Mouse (Mus musculus): ENCODE measurements around the gene Olfr1387.
"Not testable (repeated sequence)": the region's sequence is repeated elsewhere in the genome, so short reads cannot be mapped to it uniquely, and the experiment has no call there.

The Olfr1387 gene

DNA sequence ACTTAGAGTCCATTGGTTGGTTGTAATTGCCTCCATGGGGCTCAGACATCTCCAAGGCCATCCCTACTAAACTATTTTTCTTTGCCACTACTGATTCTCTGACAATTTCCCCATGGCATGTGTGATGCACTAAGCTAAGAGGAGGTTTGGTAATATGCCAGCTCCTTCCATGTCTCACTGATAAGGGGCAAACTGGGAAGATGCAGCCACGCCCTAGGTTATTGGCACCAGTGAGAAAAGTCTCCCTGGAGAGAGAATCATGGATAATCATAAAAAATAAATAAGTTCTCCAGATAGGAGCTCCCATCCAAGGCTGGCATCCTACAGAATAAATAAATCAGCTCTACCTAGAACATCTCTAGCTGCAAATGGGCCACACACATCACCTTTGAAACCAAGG is at the start of gene Olfr1387:
Olfr1387 (plus strand) TSS at position 301 of the 400 bp plus-strand sequence.
- no peak for DNase-seq (ENCODE audit: low read depth)

DNA sequence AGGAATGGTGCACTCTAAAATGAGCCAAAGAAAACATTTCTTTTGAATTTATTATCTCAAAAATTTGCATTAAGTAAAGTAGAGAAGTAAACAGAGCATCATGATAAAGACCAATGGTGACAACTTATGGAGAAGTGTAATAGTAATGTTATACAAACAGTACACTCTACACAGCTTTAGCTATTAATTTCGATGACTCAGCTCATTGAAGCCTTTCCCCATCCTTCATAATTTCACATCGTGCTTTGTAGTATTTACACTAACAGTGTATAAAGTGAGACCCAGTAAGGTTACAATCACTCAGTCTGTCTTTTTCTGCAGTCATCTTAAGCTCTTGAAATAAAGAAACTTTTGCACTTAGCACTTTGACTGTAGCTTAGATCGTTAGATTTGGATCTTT is 48.4 kb upstream of the Olfr1387 start:
- no peak for DNase-seq (ENCODE audit: low read depth)

DNA sequence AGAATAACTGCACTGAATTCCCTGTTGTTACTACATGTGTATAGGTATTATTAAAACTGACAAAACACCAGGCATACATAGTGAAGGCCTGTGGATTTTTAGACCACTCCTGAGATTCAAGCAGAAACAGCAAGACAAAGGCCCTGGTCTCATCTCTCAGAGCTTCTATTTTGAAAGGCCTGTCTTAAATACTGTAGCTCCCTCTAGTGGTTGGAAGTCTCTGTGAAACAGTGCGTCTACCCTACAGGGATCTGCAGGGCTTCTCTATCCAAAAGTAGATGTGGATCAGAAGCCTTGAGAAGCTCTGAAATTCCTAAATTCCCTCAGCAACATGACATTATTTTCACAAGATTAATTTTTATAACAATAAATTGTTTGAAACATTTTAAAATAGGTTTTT is 44.6 kb upstream of the Olfr1387 start:
- peak; percentile 34 for DNase-seq (ENCODE audit: low read depth)

DNA sequence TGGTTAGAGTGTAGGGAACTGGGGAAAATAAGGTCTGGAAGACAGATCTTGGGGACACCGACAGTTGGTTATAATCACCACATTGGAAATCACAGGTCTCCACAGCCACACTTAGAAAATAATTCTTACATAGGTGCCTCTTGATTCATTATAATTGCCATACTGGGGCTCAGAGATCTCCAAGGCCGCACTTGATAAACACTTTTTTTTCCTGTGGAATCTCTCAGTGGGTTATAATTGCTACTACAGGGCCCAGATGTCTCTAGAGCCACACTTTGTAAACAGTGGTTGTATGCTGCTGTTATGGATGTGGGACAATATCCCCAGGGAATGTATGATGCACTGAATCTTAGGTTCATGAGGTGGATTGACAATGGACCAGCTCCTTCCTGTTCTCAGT is 32.4 kb upstream of the Olfr1387 start, which contains the start of gene Olfr1389:
Olfr1389 (plus strand) TSS at position 301 of the 400 bp plus-strand sequence.
- no peak for DNase-seq (ENCODE audit: low read depth)

DNA sequence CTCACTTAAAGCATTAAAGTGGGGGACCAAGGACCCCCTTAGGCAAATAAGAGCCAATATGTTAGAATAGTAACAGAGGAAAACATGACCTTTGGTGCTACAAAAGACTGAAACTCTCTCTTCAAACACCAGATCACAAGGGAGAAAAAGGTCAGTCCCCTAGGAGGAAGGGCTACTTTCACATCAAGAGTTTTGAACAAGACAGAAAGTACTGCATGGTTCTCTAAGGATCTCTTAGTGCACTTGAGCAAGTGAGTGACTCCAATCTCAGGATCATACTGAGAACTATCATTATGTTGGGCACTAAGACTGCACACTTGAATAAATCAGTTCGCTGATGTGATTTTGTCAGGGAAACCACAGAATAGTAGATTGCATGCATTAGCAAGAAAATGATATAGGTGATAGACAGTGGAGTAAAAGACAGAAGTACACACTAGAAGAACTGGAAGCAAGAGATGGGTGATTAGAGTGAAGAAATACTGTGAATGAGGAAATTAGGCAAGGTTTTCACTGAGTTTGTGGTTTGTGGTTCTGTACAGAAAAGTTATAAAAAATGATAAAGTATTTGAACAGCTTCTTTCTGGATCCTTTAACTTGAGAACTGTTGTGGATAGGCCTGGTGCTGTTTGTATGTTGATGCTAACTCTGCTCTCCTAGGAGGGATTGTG is 29.8 kb upstream of the Olfr1387 start:
- no peak for DNase-seq (ENCODE audit: low read depth)

DNA sequence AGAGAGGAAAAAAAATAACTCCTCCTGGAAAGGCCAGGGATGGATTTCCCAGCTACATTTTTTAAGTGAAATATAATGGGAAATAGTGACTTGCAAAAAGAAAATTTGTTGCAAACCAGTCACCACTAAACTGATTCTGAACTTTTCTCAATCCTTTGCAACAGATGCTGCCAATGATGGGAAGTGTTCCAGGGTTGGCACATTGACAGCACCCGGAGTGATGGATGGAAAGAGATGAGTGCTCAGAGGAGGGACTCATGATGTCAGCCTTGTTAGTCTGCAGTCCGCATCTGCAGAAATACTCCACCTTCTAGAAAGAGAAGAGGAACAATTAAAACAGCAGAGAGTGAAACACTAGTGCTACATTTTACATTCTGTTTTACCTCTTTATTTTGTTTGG is 25.5 kb upstream of the Olfr1387 start:
- DNase-seq (ENCODE audit: low read depth), result no peak

DNA sequence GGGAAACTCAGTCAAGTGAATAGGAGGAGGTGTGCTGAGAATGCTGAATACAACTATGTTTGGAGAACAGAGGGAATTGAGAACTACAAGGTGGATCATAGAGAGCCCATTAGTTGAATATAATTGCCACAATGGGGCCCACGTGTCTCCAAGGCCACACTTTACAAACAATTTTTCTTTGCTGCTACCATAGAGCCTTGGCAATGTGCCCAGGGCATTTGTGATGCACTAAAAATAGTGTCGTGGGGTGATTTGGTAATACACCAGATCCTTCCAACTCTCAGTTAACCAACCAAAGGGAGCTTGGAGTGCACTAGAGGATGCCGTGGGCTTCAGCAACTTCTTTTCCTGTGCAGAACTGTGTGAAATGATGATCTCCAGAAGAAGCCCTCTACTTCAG is 18.7 kb upstream of the Olfr1387 start, which contains the start of gene Olfr1388:
Olfr1388 (plus strand) TSS at position 214 of the 400 bp plus-strand sequence.
- no peak for DNase-seq (ENCODE audit: low read depth)

DNA sequence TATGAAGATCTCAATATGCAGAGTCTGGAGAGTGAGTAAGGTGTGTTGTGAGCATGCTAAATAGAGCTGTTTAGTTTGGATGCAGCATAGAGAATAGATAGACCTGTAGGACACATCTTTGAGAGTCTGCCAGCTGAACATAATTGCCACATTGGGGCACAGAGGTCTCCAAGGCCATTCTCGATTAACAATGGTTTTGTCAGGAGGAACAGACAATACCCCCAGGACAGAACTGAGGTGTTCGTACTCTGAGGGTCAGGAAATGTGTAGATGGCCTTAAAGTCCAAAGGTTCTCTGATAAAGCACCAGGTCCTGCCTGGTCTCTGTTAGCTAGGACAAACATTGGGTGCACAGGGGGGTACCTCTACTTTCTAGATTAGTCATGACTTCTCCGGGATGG is 9.6 kb downstream of the Olfr1387 start, which contains the start of gene Olfr1386:
Olfr1386 (plus strand) TSS at position 301 of the 400 bp plus-strand sequence.
- not testable (repeated sequence) for DNase-seq (ENCODE audit: low read depth)

DNA sequence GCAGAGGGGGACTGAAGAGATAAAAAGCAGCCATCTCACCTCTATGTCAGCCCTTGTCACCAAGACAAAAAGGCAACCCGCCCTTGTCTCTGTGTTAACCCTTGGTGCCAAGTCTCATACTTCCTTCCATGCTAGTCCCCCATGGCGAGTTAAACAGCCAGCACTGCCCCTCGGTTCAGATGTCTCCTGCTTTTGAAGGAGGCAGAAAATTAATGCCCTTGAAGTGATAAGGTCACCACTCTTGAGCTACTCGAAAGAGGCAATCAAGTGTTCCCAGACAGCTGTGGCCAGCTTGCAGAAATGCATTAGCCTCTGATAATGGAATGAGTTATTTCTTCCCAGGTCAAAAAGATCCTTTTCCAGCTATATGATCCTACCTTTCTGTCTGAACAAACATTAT is 30.8 kb downstream of the Olfr1387 start:
- no peak for DNase-seq (ENCODE audit: low read depth)

DNA sequence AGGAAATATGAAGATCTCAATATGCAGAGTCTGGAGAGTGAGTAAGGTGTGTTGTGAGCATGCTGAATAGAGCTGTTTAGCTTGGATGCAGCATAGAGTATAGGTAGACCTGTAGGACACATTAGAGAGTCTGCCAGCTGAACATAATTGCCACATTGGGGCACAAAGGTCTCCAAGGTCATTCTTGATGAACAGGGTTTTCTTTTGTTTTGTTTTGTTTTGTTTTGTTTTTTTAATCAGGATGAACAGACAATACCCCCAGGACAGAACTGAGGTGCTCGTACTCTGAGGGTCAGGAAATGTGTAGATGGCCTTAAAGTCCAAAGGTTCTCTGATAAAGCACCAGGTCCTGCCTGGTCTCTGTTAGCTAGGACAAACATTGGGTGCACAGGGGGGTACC is 33.6 kb downstream of the Olfr1387 start, which contains the start of gene Olfr1385:
Olfr1385 (plus strand) TSS at position 301 of the 400 bp plus-strand sequence.
- DNase-seq (ENCODE audit: low read depth), result not testable (repeated sequence)
